Mouse (Mus musculus) heart, postnatal 0 days (tissue): Measurements from ENCODE around the gene Tbkbp1.

ENCODE experiments used
- CTCF ChIP-seq: IDR thresholded peaks from 2 replicates; pipeline ENCODE4 v1.5.1; 2016; ENCODE audit warnings: antibody characterized with exemption, control low read depth, low read depth
- EP300 ChIP-seq: IDR thresholded peaks from 2 replicates; pipeline ENCODE4 v1.6.1; 2016; ENCODE audit warnings: antibody characterized with exemption, low read depth

DNA sequence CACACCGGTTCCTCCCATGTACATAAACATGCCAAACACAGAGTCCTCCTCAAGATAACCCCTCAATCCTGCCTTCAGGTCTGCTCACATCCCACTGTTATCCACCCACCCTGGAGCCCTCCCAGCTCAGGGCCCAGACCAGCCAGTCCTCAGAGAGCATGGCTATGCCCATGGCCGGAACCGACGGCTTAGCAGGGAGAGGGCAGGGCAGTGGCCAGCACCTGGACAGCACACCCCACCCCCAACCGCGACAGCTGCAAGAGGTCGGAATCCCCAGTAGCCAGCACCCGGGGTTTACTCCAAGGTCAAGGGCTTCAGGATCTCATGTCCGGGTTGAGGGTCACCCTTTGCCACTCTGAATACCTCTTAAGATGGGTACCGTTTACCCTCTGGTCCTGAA lies 31.1 kb downstream of the Tbkbp1 start:
- TF ChIP-seq EP300 (no peak), CTCF (no peak)
